Mouse (Mus musculus) spleen, adult 2 months (tissue): ENCODE data around the gene Psap.

Source experiments
- CTCF ChIP-seq: fragments of 200-500 bp; IDR thresholded peaks from 2 replicates; pipeline ENCODE4 v1.5.1; 2011; ENCODE audit warnings: mild to moderate bottlenecking, inconsistent platforms; ENCODE audit not compliant: insufficient read depth, insufficient read length, insufficient replicate concordance; ENCODE audit errors: extremely low read depth
- POLR2A ChIP-seq: fragments of 200-500 bp; IDR thresholded peaks from 2 replicates; pipeline ENCODE4 v1.6.1; 2011; ENCODE audit warnings: low read depth, low read length, inconsistent platforms

DNA sequence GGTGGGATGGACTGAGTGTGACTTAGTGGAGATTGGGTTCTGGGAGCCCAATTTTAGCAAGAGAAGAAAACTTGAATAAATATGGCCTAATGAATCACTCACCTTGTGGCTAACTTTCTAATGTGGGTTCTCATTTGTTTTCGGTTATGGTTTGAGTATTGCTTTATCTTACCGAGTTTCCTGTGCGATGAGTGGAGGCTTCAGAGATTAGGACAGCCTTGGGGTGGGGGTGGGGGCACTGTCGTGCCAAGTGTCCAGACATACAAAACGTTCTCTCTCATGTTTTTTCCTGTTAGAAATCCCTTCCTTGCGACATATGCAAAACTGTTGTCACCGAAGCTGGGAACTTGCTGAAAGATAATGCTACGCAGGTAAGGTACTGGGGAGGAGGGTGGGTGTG is 14.8 kb downstream of the Psap start:
- no peak for TF ChIP-seq CTCF
- TF ChIP-seq POLR2A: no peak
